Mouse (Mus musculus) thymus, postnatal 25 days (tissue): ENCODE measurements around the gene 4930402H24Rik.
A peak's percentile ranks its signal among the peaks of the same experiment; 100 is the strongest.

ENCODE experiments used
- DNase-seq: peaks from one replicate; pipeline ENCODE4 v3.0.0; 2022

4930402H24Rik gene

DNA sequence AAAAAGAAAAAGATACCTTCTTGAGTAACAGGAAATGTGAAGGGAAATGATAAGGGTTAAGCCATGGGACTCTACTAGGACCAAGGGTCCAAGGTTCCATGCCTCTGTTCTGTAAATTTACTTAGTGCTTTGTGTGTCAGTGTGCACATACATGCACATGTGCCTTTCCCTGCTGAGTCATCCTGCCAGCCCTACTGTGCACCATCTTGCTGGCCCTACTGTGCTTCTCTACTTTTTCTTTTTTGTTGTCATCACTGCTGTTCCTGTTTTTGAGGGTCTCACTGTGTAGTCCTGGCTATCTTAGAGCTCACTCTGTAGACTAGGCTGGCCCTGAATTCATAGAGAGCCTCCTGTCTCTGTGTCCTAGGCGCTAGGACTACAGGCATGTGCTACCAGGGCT, 178.5 kb downstream of the 4930402H24Rik start:
- no peak for DNase-seq

DNA sequence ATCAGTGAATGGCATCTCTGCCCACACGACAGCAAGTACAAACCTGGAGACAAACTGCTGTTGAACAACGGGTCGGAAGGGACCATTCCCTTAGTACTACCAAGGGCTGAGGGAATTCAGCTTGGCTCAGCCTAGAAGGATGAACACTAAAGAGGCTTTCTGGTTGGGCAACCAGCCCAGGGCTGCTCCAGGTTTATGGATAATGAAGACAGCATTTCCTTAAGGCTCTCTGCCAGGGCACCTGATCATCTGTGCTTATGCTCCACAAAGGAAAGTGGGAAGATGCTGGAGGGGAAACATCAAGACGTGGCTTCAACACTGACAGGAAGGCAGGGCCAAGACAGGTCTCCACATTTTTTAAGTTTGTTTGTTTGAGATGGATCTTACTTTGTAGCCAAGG, 181.8 kb downstream of the 4930402H24Rik start:
- no peak for DNase-seq

DNA sequence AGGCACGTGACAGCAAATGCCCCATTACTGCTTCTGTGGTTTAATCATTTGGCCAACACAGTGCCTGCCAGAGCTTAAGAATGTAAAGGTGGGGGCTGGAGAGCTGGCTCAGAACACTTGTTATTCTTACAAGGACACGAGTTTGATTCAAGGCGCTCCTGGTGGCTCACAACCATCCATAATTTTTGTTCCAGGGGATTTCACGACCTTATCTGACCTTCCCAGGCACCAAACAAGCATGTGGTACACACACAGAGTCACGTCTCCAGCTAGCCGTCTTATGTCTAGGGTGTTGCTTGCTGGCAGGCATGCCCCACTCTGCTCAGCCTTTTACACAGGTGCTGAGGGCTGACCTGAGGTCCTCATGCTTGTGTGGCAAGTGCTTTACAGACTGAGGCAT, 188.3 kb downstream of the 4930402H24Rik start:
- no peak for DNase-seq

DNA sequence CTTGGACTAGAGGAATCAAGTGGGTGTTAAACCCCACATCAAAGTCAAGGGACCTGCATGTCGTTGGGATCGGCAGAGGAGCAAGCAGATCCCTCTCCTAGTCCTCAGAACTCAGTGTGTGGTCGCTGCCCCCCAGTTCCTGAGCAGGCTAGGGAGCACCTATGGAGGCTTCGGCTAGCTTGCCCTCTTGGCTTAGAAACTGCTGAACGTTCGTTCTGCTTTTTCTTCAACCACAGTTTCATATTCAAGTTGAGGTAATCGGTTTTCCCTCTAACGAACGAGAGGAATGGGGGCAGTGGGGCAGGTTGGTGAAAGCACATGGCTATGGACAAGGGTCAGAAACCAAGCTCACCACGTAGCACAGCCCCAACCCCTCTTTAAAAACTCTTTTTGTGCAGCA, 199.1 kb downstream of the 4930402H24Rik start:
- DNase-seq: no peak

DNA sequence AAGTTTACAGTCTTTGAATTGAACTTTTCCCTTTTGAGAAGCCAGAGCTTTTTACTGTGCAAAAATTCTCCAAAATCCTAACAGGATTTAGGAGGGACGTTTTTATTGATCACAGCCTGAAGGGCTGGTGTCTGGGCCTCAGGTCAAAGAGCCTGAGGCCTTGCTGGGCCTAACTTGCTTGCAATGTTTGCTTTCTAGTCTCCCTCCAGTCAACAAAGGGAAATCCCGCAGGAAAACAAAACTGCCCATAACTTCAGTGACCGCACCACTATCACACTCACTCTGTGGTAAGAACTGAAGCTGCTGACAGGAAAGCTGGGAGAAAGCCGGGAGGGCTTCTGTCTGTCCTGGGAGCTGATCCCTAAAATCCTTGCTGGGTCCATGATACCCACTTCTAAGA, 199.6 kb downstream of the 4930402H24Rik start:
- DNase-seq: no peak

DNA sequence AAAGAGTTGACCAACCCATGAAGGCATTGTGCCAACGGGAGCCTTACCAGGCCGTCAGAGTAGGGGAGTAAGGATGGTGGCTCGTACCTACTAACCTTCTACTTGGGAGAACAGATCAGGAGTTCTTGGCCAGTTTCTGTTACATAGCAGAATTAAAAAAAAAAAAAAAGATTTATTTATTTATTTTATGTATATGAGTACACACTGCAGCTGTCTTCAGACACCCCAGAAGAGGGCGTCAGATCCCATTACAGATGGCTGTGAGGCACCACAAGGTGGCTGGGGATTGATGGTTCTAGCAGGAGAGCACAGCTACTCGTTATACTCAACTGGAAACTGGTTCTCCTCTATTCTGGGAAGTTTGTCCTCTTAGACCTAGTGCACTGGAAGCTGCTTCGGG, 201.0 kb downstream of the 4930402H24Rik start:
- no peak for DNase-seq

DNA sequence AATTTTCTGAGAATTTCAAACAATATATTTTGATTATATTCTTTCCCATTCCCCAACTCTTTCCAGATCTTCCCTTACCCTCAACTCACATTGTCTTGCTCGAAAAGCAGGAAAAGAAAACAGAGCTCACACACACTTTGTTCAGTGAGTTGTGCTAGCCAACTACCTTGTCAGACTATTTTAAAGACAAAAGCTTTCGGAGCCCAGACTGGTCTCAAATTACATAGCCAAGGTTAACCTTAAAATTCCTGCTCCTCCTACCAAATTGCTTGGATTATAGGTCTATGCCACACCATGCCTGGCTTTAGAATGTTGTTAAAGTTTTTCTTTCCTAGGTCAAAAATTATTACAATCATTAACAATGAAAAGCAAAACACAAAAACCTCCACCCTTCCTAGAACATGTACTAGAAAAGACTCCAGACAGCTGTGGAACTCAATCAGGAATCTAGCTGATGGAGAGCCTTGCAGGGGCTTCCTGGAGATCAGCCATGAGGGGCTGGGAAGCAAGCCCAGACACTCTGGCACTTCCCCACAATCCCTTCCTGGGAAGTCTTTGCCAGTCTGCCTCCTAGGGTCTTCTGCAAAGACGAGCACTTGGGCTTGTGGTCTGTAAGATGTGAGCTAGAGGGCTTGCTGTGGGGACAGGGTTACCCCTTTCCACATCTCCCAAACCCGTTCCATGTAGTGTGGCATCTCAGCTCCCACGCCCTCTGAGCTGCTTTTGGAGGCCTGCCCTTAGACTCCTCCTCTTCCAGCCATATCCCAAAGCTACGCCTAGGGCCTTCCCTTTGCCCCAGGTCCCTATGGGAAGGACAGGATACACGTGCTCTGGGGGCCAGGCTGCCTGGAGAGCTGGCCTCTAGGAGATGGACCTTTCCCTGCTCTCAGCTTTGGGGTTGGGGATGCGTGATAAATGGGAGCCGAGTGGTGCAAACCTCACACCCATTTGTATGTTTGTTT, 201.9 kb downstream of the 4930402H24Rik start:
- DNase-seq: no peak

DNA sequence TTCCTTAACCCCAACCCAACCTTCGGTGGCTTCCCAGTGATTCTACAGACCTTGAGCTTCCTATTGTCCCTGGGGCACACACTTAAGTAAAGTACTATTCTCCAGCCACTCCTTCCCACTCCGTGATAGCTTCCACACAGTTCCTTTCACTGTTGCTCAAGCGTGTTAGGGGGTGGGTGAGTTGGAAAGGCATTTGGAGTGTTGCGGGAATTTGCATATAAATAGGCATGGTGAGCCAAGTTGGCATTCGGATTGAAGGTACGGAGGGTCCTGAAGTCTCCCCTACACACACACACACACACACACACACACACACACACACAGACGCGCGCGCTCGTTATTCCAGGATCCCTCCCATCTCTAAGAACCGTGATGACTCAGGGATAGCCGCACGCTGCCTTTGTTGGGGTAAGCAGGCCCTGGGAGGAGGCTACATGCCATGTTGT, 208.4 kb downstream of the 4930402H24Rik start:
- no peak for DNase-seq

DNA sequence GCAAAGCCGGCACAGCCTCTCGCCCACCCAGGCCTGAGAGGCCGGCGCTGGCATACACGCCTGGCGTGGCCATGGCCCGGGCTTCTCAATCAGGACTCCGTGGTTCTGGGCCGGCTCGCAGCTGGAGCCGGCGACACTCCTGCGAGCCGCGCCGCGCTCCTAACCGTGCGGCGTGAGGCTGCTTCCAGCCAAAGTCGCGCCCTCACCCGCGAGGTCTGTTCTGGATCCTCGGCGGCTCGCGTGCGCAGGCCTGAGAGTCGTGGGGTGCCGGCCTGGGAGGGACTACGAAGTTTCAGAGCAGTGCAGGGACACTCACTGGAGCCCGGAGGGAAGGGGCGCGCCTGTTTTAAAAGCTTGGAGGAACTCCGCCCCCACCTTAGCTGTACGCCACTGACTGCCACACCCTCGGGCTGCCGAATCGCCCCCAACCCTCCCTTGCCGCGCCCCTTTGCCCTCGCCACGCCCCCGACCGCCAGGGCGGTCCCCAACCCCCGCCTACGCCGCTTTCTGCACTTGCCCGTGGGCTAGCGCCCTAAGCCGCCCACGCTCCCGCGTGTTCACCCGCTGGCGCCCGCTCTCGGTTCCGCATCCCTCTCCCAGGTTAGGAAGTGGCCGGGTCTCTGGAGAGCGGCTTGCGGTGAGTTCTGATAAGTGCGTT, 208.9 kb downstream of the 4930402H24Rik start, which contains the start of gene Slc4a11:
Gene Slc4a11 (minus strand): TSS at position 367 of the 658 bp plus-strand sequence.
- DNase-seq: peak; percentile 78

DNA sequence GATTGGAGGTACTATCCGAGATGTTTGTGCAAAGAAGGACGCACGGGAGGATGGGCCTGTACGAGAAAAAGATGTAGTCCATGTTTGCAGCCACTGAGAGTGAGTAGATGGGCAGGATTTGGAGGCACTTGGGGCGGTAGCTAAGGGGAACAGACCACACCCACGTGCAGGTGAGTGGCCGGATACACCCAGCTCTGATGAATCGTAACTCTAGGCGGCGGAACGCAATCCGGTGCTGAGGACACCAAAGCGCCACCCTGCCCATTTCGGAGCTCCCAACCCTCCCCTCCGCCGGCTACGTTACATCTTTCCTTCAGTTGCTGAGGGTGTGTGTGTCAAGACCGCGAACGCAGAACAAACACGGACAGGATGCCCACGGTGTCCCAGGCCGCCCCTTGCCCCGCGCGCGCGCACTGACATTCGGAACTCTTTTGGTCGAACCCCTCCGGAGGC, 209.5 kb downstream of the 4930402H24Rik start:
- peak; percentile 12 for DNase-seq

DNA sequence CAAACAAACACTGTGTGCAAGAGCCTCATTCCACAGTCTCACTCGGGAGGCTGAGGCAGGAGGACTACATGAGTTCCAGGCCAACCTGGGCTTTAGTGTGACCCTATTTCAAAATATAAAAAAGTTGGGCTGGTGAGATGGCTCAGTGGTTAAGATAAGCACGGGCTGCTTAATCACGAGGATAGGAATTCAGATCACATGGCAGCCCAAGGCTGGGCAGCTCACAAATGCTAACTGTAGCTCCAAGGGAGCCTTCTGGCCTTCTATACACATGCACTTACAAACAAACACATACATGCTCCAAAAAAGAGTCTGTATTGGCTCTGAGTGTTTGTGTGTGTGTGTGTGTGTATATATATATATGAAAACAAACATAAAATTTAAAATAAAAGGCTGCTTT, 212.6 kb downstream of the 4930402H24Rik start:
- no peak for DNase-seq

DNA sequence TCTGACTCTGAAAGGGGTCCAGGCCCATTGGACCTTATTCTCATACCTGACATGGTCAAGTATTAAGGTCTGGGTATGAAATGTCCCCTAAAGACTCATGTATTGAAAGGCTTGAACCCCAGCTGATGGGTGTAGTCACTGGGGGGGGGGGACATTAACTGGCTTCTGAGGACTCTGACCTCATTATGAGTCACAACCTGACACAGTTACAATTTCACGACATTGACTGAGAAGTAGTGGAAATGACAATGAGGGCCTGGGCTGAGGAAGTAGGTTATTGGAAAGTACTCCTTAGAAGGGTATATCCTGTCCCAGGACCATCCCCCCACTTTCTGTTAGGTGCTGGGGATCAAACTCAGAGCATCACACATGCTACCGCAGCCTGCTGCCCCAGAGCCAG, 217.2 kb downstream of the 4930402H24Rik start:
- DNase-seq: no peak

DNA sequence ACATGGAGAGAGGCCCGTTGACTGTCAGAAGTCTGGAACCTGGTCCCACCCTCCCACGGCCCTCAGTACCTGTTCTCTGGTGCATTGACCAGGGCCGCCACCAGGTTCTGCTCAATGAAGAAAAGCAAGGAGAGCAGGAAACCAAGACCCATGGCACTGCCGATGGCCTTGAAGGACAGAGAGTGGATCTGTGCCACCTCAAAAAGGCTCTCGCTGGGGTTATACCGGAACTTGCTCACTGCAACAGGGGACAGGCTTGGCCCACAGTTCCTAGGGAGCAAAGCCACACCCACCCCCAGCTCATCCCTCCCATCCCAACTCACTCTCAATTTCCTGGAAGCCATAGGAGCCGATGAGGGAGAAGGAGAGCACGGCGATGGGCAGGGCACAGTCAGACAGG, 220.8 kb downstream of the 4930402H24Rik start:
- no peak for DNase-seq

DNA sequence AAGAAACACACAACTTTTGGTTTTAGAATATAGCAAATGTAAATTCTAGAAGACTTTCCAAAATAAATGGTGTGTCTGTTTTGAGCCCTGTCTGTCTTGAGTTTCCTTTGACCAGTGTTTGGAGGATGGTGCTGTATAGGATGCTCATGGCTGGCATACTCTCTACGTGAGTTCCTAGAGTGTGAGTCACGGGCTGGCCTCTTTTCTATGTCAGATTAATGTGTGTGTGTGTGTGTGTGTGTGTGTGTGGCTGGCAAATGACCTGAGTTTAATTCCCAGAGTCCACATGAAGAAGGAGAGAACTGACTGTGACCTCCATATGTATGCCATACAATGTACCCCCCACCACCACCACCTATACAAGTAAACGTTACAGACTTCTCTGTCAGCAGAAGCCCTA, 224.7 kb downstream of the 4930402H24Rik start:
- no peak for DNase-seq

DNA sequence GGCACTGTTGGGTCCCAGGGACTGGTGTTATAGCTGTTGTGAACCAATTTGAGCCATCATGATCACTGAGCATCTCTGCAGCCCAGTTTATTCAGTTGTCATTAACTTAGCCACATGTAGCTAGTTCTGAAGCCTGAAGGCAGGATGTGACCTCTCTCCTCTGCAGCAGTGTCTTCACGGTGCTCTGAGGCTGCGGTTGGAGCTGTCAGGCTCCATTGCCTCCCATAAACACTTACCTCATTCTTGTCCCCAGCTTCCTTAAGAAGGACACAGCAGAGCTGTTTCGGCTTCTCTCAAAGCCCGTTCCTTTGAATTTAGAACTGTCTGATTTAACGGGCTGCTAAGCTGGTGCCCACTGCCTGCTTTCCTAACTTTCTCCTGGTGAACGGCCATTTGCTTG, 226.3 kb downstream of the 4930402H24Rik start:
- DNase-seq: no peak

DNA sequence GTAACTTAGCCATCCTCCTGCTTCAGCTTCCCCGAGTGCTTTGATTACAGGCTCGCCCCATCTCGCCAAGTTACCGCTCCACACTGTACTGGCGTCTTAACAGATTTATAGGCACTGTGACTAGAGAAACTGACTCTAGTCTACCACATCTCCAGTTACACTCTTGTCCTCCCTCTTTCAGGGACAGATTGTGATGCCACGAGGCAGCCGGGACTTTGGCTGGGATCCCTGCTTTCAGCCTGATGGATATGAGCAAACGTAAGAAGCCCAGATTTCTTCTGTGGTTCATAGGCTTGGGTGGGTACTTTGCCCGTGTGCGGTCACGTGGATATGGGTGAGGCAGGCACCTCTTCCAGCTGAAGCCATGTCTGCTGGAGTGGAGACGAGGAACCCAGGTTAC, 227.1 kb downstream of the 4930402H24Rik start:
- no peak for DNase-seq

DNA sequence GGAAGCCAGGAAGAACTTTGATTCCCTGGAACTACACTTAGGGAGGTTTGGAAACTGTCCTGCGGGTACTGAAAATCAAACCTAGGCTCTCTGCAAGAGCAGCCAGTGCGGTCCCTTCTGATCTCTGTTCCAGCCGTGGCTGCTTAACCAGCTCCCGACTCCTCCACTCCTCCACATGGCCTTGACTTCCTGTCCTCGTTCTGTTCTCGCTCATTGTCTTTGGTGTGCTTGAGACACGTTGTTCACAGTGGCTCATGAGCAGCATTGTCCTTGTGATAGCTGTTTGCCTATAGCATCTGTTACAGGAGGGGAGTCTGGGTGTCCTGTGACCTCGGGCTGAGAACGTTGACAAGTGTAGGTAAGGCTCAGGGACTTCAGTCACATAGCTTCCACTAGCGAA, 229.0 kb downstream of the 4930402H24Rik start:
- no peak for DNase-seq

DNA sequence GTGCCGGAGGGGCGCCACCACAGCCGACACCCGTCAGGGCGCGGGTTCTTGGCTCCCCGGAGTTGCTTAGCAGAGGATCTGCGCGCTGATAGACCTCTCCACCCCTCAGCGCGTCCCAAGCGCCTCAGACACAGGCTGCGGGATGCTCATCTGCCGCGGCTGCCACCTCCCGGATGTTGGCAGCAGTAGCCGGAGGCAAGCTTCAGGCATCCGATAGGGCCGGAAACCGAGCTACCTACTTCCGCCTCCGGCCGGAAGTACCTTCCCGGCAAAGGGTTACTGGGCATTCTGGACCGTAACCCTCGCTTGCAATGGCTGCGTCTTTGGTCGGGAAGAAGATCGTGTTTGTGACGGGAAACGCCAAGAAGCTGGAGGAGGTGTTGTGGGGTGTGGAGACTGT, 238.6 kb downstream of the 4930402H24Rik start, which contains the start of gene Itpa:
Gene Itpa (plus strand): TSS at position 52 of the 400 bp plus-strand sequence.
- peak; percentile 87 for DNase-seq

DNA sequence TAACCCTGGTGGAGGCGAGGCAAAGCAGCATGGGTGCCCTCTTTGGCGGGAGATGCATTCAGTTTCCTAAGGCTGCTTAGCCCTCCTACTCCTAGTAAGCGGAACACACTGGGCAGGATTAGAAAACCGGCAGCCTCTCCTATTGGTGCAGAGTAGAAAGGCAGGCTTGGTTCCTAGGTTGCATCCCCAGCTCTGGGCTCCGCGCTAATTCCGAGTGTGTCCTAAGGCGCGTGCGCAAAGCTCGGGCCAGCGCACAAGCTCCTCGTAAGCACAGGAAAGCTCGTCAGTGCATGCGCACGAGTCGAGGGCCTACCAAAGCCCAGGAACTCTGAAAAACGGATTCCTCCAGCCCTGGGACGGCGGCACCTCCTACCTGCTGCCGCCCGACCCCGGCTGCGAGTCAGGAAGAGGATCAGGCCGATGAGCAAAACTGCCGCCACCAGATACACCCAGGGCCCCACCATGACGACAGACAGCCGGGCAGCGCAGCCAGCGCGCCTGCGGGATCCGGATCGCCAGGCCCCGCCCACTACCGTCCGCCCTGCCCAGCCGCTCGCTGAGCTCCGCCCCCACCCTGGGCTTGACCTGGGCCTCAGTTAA, 242.0 kb downstream of the 4930402H24Rik start, which contains the start of gene Ddrgk1:
Gene Ddrgk1 (minus strand): TSS at position 558 of the 600 bp plus-strand sequence.
- peak; percentile 89 for DNase-seq

DNA sequence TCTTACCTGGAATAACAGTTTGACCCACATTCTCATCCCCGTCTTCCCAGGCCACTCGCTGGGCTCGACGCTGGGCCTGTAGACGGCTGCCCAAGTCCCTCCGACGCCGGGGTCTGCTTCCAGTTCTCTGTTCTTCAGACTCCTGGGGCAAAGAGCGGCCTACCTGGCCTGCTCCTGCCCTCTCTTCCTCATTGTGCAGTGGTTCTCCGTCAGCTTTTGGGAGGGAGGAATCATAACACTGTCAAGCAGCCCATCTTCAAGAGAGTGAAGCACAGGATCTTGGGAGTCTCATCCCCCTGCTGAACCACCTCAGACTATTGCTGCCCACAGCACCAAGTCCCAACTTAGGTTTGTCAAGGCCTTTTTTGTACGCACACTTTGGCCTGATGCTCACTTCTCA, 242.9 kb downstream of the 4930402H24Rik start:
- no peak for DNase-seq

DNA sequence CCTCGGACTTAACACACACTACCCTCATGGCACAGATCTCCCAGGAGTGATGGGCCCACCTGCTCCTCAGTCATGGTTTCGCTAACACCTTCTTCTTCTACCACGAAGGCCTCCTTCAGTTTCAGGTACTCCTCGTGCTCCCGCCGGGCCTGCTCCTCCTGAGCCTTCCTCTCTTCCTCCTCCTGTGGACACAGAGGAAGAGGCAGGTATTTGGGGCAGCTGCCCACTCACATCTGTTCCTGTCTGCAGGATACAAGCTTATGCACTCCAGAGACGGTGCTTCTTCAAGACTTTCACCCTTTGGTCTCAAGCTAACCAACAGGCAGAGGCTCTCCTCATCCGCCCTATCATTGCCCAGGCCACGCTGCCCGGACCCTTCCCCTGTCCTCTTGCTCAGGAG, 247.7 kb downstream of the 4930402H24Rik start:
- DNase-seq: no peak

DNA sequence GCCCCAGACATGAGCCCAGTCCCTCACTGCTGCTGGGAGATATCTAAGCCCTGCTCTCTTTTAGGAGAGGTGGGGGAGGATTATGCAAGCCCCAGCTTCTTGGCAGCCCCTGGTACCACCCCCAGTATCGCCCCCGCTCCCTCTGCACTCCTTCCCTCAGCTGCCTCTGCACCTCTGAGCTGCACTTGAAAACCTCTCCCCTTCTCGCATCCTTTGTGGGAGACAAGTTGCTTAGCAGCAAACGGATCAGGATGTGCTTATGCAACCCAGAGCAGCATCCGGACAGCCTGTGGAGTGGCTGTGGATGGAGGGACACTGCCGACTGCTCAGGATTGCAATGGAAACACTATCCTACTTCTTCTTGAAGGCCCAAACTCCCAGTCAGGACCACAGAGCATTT, 248.7 kb downstream of the 4930402H24Rik start:
- no peak for DNase-seq

DNA sequence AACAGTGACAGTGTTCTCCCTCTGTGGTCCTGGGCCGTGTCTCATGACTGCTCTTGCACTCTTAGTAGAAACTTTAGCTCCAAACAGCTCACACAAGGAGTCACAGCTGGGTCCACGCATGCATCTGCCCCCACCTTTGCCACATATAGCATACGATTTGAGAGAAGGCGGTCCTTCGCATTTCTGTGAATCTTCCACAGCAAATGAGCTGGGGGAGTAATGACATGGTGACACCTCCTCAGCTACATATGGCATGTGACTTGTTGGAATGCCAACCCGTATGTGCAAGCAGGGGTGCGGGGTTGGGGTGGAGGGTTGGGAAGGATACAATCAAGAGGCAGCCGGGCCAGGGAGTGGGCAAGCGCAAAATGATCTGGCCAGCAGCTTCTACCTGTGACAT, 249.7 kb downstream of the 4930402H24Rik start:
- no peak for DNase-seq
